Mouse (Mus musculus): ENCODE measurements around the gene Gcsh. TPM values are rescaled to one million over a fixed set of nuclear protein-coding genes. Genes with fewer than 3 reads are reported as not detected.
A peak's percentile ranks its signal among the peaks of the same experiment; 100 is the strongest.

Gene Gcsh
- polyA plus RNA-seq (2016; fragmentation: Nextera tagmentation; extraction: Ambion mirVana) = 125 and 127 TPM in 2 replicates

DNA sequence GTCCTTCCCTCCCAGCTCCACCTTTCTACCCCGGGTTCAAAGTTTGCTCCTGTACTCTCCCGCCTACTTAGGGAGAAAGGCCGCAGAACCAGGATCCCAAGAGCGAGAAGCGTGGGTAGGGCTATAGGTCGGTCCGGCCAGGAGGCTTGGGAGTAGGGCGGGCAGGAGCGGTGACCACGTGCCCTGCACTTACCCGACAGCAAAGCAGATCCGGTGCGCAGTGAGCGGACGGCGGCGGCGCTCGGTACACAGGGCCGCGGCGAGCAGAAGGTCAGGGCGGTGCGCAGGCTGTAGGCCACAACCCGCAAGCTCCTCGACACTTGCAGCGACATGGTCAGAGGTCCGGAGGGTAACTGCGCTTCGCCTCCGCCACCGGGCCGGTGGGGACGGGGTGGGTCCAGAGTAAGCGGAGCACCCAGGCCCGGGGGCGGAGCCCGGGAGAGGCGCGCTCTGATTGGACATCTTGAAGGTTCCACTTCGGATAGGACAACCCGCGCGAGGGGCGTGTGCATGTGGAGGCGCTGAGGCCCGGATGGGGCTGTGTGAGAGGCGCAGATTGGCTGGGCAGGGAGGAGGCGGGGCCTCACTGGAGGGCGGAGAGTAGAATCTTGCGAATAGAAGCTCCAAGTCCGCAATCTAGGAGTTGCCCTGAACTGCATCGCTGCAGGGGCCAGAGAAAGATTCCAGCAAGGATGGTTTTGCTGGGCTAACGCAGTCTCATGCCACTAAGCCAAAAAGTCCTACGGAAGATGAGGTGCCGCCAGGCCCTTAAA is at the start of gene Gcsh:
Gene Gcsh, minus strand, starts transcription at position 443 of the 773 bp plus-strand sequence.
- peak; percentile 100 for ATAC-seq (ENCODE audit: insufficient number of reproducible peaks, insufficient read depth, low FRiP score, low TSS enrichment)
- WGBS = under 1% methylated on average over 56 of the region's 56 CpGs
- peak within 1 kb of the TSS; percentile 79 for H3K27ac ChIP-seq

DNA sequence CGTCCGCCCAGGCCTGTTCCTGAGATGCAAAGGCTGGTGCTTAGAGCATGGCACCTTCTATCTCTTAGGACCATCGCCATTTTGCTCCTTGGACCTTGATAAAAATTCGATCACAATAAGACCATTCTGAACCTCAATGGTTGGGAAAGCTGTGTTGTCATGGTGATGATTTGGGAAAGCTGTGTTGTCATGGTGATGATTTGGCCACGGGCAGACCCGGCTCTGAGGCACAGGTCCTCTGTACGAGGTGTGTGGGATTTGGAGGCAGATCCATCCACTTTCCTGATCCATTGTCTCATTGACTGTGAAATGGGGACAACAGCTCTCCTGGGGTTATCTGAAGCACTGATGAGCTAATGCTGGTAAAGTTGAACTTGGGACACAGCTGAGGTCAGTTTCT is 46.5 kb upstream of the Gcsh start:
- Histone ChIP-seq H3K4me2 (replicated peaks) (no peak overlapping the region), H3K4me1 (no peaks in the 10 kb centered on the region), H3K27ac (no peak overlapping the region), H3K27me3 (no peaks in the 10 kb centered on the region), H3K9me3 (no peaks in the 10 kb centered on the region), H3K36me3 (no peaks in the 10 kb centered on the region), H3K4me3 (no peak overlapping the region), H3K9ac (no peak overlapping the region)
- 70% methylated on average over 7 of the region's 7 CpGs for WGBS
- ATAC-seq (ENCODE audit: insufficient number of reproducible peaks, insufficient read depth, low FRiP score, low TSS enrichment) = no peak

More for the DNA sequence above, at the start of gene Gcsh:
- peak within 1 kb of the TSS; percentile 55 for H3K9ac ChIP-seq
- H3K4me1 ChIP-seq = peaks cover 8% of the 10 kb centered on the region; the same call in 1 of the 2 replicates
- no peaks in the 10 kb centered on the region for H3K9me3 ChIP-seq
- H3K36me3 ChIP-seq = 0 out of 2 replicates have a peak, but pooled peaks cover 2% of the 10 kb centered on the region
- no peaks in the 10 kb centered on the region for H3K27me3 ChIP-seq
- H3K4me2 ChIP-seq (replicated peaks) = peak within 1 kb of the TSS; percentile 54
- H3K4me3 ChIP-seq = peak within 1 kb of the TSS; percentile 62

DNA sequence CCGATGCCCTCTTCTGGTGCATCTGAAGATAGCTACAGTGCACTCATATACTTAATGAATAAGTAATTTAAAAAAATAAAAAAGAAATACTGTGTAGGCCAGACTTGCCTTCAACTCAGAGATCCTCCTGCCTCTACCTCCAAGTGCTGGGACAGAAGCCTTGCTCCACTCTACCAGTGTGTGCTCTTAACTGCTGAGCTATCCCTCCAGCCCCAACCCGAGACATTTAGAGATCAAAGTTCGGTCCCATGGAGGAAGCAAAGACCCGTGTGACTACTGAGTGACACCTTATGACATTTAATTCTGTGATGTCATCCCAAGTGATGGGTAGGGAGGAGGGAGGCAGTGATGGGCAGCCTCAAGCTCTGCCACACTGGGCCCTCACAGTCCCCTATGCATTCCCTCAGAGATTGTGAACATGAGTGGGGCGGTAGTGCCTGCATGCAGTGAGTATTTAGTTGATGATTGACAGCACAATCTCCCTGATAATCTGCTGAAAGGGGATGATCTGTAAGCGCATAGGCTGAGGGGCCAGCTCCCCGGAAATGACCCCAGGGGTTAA is 44.1 kb upstream of the Gcsh start:
- 81% methylated on average over 7 of the region's 7 CpGs for WGBS
- H3K9ac ChIP-seq = no peak overlapping the region
- ATAC-seq (ENCODE audit: insufficient number of reproducible peaks, insufficient read depth, low FRiP score, low TSS enrichment) = no peak

DNA sequence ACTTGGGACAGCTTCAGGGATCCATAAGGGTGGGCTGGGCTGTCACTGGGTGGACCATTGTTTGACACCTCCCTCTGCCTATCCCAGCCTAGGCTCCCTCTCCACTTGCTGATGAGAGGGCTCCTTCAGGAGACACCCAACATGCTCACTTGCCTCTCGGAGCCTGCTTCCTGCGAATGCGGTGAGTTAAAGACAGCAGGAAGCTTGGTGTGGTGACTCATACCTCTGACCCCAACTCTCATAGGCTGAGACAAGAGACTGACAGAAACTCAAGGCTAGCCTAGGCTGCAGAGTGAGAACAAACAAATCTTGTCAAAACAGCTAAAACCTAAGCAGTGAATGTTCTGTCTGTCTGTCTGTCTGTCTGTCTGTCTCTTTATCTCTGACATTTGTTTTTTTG is 40.1 kb upstream of the Gcsh start:
- Histone ChIP-seq H3K4me2 (replicated peaks) (no peak overlapping the region), H3K27me3 (no peaks in the 10 kb centered on the region), H3K9ac (no peak overlapping the region), H3K4me1 (no peaks in the 10 kb centered on the region), H3K9me3 (no peaks in the 10 kb centered on the region), H3K4me3 (no peak overlapping the region), H3K27ac (no peak overlapping the region), H3K36me3 (no peaks in the 10 kb centered on the region)
- no peak for ATAC-seq (ENCODE audit: insufficient number of reproducible peaks, insufficient read depth, low FRiP score, low TSS enrichment)
- 73% methylated on average over 3 of the region's 3 CpGs for WGBS

More for the DNA sequence above, 44.1 kb upstream of the Gcsh start:
- H3K27me3 ChIP-seq = no peaks in the 10 kb centered on the region
- no peaks in the 10 kb centered on the region for H3K4me1 ChIP-seq
- H3K4me2 ChIP-seq (replicated peaks) = no peak overlapping the region
- H3K9me3 ChIP-seq = no peaks in the 10 kb centered on the region
- H3K36me3 ChIP-seq = no peaks in the 10 kb centered on the region
- H3K27ac ChIP-seq = no peak overlapping the region
- H3K4me3 ChIP-seq = no peak overlapping the region

DNA sequence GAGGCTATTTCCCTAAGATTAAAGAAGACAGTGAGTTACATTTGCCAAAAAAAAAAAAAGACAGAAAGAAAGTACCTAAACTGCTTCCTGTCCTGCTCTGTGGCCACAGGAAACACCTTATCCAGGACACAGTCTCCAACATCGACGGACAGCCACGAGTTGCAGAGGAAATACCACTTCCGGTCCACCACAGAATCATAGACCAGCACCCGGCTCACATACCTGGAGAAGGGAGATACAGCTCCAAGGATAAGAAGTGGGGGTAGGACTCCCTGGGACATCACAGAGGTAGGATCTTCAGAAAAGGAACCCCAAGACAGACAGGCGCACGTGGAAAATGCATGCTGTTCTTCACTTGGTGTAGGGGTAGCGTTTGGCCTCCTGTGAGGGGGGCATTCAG is 39.3 kb upstream of the Gcsh start:
- Histone ChIP-seq H3K4me2 (replicated peaks) (no peak overlapping the region), H3K4me3 (no peak overlapping the region), H3K36me3 (no peaks in the 10 kb centered on the region), H3K4me1 (no peaks in the 10 kb centered on the region), H3K9me3 (no peaks in the 10 kb centered on the region), H3K9ac (no peak overlapping the region), H3K27ac (no peak overlapping the region), H3K27me3 (no peaks in the 10 kb centered on the region)
- WGBS = 75% methylated on average over 8 of the region's 8 CpGs
- no peak for ATAC-seq (ENCODE audit: insufficient number of reproducible peaks, insufficient read depth, low FRiP score, low TSS enrichment)

DNA sequence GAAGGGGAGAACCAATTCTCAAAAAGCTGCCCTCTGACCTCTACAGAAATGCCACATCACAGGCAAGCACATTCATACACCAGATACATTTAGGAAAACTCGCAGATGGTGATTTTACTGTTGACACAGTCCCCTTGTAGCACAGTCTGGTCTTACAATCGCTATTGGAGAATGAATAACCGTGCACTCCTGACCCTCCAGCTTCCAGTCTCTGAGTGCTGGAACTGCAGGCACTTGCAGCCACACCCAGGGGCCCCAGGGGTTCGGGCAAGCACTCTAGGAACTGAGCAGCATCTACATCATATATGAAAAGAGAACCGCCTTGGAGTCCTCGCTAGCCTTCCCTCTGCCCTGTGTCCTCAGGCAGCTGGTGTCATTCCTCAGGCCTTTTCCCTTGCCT is 38.1 kb upstream of the Gcsh start:
- Histone ChIP-seq H3K27ac (no peak overlapping the region), H3K4me3 (no peak overlapping the region), H3K4me1 (no peaks in the 10 kb centered on the region), H3K27me3 (no peaks in the 10 kb centered on the region), H3K4me2 (replicated peaks) (no peak overlapping the region), H3K9me3 (no peaks in the 10 kb centered on the region), H3K9ac (no peak overlapping the region), H3K36me3 (no peaks in the 10 kb centered on the region)
- no peak for ATAC-seq (ENCODE audit: insufficient number of reproducible peaks, insufficient read depth, low FRiP score, low TSS enrichment)
- WGBS = 72% methylated on average over 6 of the region's 6 CpGs

- no peaks in the 10 kb centered on the region for H3K9me3 ChIP-seq
- H3K4me1 ChIP-seq = no peaks in the 10 kb centered on the region
- H3K36me3 ChIP-seq = no peaks in the 10 kb centered on the region
- no peak overlapping the region for H3K27ac ChIP-seq
- no peak overlapping the region for H3K9ac ChIP-seq
- H3K4me2 ChIP-seq (replicated peaks) = no peak overlapping the region
- ATAC-seq (ENCODE audit: insufficient number of reproducible peaks, insufficient read depth, low FRiP score, low TSS enrichment) = no peak
- 89% methylated on average over 10 of the region's 10 CpGs for WGBS
- no peak overlapping the region for H3K4me3 ChIP-seq
- H3K27me3 ChIP-seq = no peaks in the 10 kb centered on the region
Observed at GRCm38 (mm10) chr8:117028686-117029085, 35.3 kb upstream of the Gcsh start.

DNA sequence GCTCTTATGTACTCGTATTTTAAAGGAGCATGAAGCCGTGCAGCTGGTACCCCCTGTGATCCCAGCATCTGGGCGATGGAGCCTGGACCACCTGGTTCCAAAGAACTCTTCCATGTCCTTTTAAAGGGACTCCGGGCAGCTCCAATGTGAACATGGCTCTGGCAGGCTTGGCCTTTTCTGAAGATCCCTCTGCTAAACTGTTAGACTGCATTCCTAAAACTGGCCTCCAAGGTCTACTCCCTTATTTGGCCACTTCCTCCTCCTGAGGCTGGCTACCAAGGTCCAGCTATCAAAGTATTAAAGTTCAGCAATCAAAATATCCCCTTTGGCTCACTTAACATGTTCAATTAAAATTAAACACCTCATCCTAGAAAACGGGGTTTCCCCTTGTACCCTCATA is 34.3 kb upstream of the Gcsh start:
- no peaks in the 10 kb centered on the region for H3K4me1 ChIP-seq
- H3K9me3 ChIP-seq = no peaks in the 10 kb centered on the region
- no peak overlapping the region for H3K9ac ChIP-seq
- no peak for ATAC-seq (ENCODE audit: insufficient number of reproducible peaks, insufficient read depth, low FRiP score, low TSS enrichment)
- no peak overlapping the region for H3K4me2 ChIP-seq (replicated peaks)
- no peaks in the 10 kb centered on the region for H3K27me3 ChIP-seq
- H3K4me3 ChIP-seq = no peak overlapping the region
- 86% methylated on average over 5 of the region's 5 CpGs for WGBS
- no peaks in the 10 kb centered on the region for H3K36me3 ChIP-seq
- H3K27ac ChIP-seq = no peak overlapping the region

- Histone ChIP-seq H3K36me3 (no peaks in the 10 kb centered on the region), H3K9me3 (no peaks in the 10 kb centered on the region)
- ATAC-seq (ENCODE audit: insufficient number of reproducible peaks, insufficient read depth, low FRiP score, low TSS enrichment) = no peak
Observed at GRCm38 (mm10) chr8:117022297-117022993, 29.1 kb upstream of the Gcsh start.

GRCm38 (mm10) chr8:117019323-117020275 is 26.3 kb upstream of the Gcsh start:
- H3K4me2 ChIP-seq (replicated peaks) = no peak overlapping the region
- no peak overlapping the region for H3K9ac ChIP-seq
- no peak overlapping the region for H3K27ac ChIP-seq
- H3K36me3 ChIP-seq = no peaks in the 10 kb centered on the region
- WGBS = 84% methylated on average over 18 of the region's 18 CpGs
- no peak overlapping the region for H3K4me3 ChIP-seq
- H3K27me3 ChIP-seq = peaks cover 4% of the 10 kb centered on the region; the same call in 1 of the 2 replicates
- ATAC-seq (ENCODE audit: insufficient number of reproducible peaks, insufficient read depth, low FRiP score, low TSS enrichment) = no peak
- no peaks in the 10 kb centered on the region for H3K4me1 ChIP-seq
- no peaks in the 10 kb centered on the region for H3K9me3 ChIP-seq

More at GRCm38 (mm10) chr8:117022297-117022993, 29.1 kb upstream of the Gcsh start:
- no peak overlapping the region for H3K4me2 ChIP-seq (replicated peaks)
- H3K27ac ChIP-seq = no peak overlapping the region
- H3K27me3 ChIP-seq = peaks cover 4% of the 10 kb centered on the region; the same call in 1 of the 2 replicates
- H3K9ac ChIP-seq = no peak overlapping the region
- 65% methylated on average over 1 of the region's 1 CpGs for WGBS
- no peak overlapping the region for H3K4me3 ChIP-seq
- H3K4me1 ChIP-seq = no peaks in the 10 kb centered on the region

GRCm38 (mm10) chr8:117017896-117018295 is 24.6 kb upstream of the Gcsh start:
- Histone ChIP-seq H3K4me1 (no peaks in the 10 kb centered on the region), H3K27me3 (peaks cover 4% of the 10 kb centered on the region; the same call in 1 of the 2 replicates), H3K9me3 (no peaks in the 10 kb centered on the region), H3K27ac (no peak overlapping the region), H3K36me3 (no peaks in the 10 kb centered on the region), H3K4me2 (replicated peaks) (no peak overlapping the region), H3K9ac (no peak overlapping the region), H3K4me3 (no peak overlapping the region)
- no peak for ATAC-seq (ENCODE audit: insufficient number of reproducible peaks, insufficient read depth, low FRiP score, low TSS enrichment)
- WGBS = 94% methylated on average over 4 of the region's 4 CpGs
